Mouse (Mus musculus) midbrain, embryonic 15.5 days (tissue): ENCODE data around the gene Acbd6. TPM values are rescaled to one million over a fixed set of nuclear protein-coding genes. Genes with fewer than 3 reads are reported as not detected.

Experiments used
- ATAC-seq: fragments of 200-750 bp; cut with Nextera tagmentation; replicated peaks from 2 replicates; pipeline ENCODE4 v1.8.0; 2017; ENCODE audit warnings: moderate TSS enrichment
- H3K27ac ChIP-seq: fragments of 300-500 bp; sonication (generic); 2 replicates; pipeline ENCODE4 v1.5.1; 2015; ENCODE audit warnings: mild to moderate bottlenecking, inconsistent platforms
- H3K27me3 ChIP-seq: fragments of 300-500 bp; sonication (generic); replicated peaks from 2 replicates; pipeline ENCODE4 v1.6.1; 2015; ENCODE audit warnings: inconsistent platforms
- H3K36me3 ChIP-seq: fragments of 300-500 bp; sonication (generic); replicated peaks from 2 replicates; pipeline ENCODE4 v1.6.1; 2015; ENCODE audit warnings: inconsistent platforms
- H3K4me1 ChIP-seq: fragments of 300-500 bp; sonication (generic); 2 replicates; pipeline ENCODE4 v1.6.1; 2015; ENCODE audit warnings: inconsistent platforms
- H3K4me2 ChIP-seq: fragments of 300-500 bp; sonication (generic); 2 replicates; pipeline ENCODE4 v1.6.1; 2015; ENCODE audit warnings: inconsistent platforms, mild to moderate bottlenecking, moderate library complexity
- H3K4me3 ChIP-seq: fragments of 300-500 bp; sonication (generic); 2 replicates; pipeline ENCODE4 v1.5.1; 2015; ENCODE audit warnings: mild to moderate bottlenecking, inconsistent platforms
- H3K9ac ChIP-seq: fragments of 300-500 bp; sonication (generic); 2 replicates; pipeline ENCODE4 v1.6.1; 2015; ENCODE audit warnings: mild to moderate bottlenecking, inconsistent platforms
- H3K9me3 ChIP-seq: fragments of 300-500 bp; sonication (generic); 2 replicates; pipeline ENCODE4 v1.6.1; 2016; ENCODE audit warnings: inconsistent platforms
- WGBS: fragments of 180-500 bp; shearing (Covaris S2); methylation state at CpG from one replicate; pipeline ENCODE4 v1.1.7; 2015; ENCODE audit warnings: mixed read lengths; 5-methylcytosine and 5-hydroxymethylcytosine counted together
- polyA plus RNA-seq: library from polyadenylated mRNA; unstranded; fragments of >200 nt; fragmentation: Nextera tagmentation; extraction: Ambion mirVana; gene quantifications from 2 replicates; pipeline ENCODE4 v1.2.1, GENCODE M21; 2015

Acbd6 gene
- polyA plus RNA-seq, 1 experiment from 2014 or later = 93.8 TPM

DNA sequence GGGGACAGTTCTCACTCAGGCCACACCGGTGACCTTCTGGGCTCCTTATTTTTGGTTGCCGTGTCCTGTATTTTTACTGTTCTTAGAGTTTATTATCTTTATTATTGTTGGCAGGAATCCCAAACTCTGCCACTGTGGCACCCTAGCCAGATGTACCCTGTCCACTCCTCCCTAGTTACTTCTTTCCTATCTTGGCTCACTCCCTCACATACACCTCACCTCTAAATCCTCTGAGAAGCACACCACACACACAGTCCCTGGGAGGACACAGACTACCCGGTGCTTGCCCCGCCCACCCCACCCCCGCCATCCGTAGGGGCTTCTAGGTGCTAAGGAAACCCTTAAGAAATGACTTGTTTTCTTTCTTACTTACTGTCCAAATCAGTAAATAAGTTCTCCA lies 117.7 kb downstream of the Acbd6 start:
- WGBS = 96% methylated on average over 6 of the region's 6 CpGs

DNA sequence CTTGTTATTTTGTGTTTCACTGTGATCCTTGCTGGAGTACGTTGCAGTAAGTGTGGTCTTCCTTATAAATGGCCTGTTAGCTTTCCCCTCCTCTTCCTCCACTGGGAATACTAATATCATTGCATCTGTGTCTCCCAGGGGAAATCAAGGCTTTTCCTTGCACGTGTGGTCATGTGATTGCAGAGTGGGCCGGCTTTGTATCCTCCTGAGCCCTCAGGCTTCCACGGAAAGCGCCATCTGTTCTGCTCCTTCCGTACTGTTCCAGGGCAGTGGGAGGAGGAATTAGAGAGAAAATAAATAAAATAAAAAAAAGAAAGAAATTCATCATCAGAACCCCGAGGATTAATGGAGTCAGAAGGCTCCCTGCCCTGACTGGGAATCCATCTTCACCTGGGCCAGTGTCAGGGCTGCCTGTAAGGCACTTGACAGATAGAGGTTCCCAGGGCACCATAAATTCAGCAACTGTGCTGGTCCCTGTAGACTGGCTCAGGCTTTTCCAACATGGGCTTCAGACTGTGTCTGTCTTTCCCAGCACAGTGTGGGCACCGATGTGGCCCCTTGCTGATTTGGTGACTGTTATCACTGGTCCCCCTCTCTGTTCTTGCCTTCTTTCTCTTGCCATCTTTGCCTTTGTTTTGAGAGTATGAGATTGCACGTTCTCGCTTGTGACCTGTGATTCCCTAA lies 123.3 kb downstream of the Acbd6 start:
- Histone ChIP-seq H3K27ac (no peak overlapping the region), H3K27me3 (no peaks in the 10 kb centered on the region), H3K4me1 (peaks cover 9% of the 10 kb centered on the region), H3K9me3 (no peaks in the 10 kb centered on the region), H3K36me3 (no peaks in the 10 kb centered on the region), H3K4me3 (no peak overlapping the region), H3K4me2 (no peak overlapping the region), H3K9ac (no peak overlapping the region)
- no peak; the same call in 1 of the 2 replicates for ATAC-seq
- 38% methylated on average over 10 of the region's 10 CpGs for WGBS

More for the DNA sequence above, 117.7 kb downstream of the Acbd6 start:
- Histone ChIP-seq H3K9ac (no peak overlapping the region), H3K4me3 (no peak overlapping the region), H3K27ac (no peak overlapping the region), H3K36me3 (no peaks in the 10 kb centered on the region), H3K4me2 (no peak overlapping the region), H3K27me3 (no peaks in the 10 kb centered on the region), H3K4me1 (no peaks in the 10 kb centered on the region), H3K9me3 (no peaks in the 10 kb centered on the region)
- ATAC-seq = no peak

DNA sequence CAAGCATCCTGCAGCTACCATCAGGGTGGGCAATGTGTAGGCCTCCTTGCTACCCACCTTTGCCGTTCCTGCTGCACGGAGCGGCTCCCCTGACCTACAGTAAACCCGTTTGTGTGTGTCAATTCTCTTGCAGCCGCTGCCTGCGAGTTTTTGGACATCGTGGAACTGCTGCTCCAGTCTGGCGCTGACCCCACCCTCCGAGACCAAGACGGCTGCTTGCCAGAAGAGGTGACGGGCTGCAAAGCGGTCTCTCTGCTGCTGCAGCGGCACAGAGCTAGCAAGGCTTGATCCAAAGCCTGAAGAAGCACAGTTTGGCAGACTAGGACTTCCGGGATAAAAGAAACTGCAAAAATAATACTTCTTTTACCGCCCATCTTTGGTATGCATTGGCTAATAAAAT lies 128.9 kb downstream of the Acbd6 start:
- no peaks in the 10 kb centered on the region for H3K27me3 ChIP-seq
- H3K9ac ChIP-seq = no peak overlapping the region
- no peak for ATAC-seq
- H3K4me3 ChIP-seq = no peak overlapping the region
- H3K9me3 ChIP-seq = no peaks in the 10 kb centered on the region
- H3K4me1 ChIP-seq = no peaks in the 10 kb centered on the region
- H3K36me3 ChIP-seq = no peaks in the 10 kb centered on the region
- H3K27ac ChIP-seq = no peak overlapping the region
- 81% methylated on average over 15 of the region's 15 CpGs for WGBS
- no peak overlapping the region for H3K4me2 ChIP-seq

DNA sequence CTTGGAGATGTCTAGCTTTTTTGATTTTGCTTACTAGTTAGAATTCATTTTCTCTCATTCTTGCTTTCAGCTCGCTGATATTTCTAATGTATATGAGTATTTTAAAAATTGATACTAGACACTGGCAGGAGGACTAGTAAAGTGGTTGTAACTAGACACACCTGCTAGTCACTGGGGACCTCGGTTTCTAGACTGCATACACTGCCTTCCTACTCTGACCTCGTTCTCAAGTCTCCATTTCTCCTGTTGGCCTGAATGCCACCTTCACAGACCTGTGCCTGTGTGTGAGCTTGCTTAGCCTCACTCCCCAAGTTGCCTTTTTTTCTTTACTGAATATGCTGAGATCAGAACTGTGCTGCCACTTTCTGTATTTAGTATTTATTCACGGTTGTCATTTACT lies 131.2 kb downstream of the Acbd6 start:
- Histone ChIP-seq H3K9ac (no peak overlapping the region), H3K4me1 (peaks cover 10% of the 10 kb centered on the region; the same call in 1 of the 2 replicates), H3K4me2 (no peak overlapping the region), H3K9me3 (no peaks in the 10 kb centered on the region), H3K27ac (no peak overlapping the region), H3K27me3 (no peaks in the 10 kb centered on the region), H3K4me3 (no peak overlapping the region), H3K36me3 (no peaks in the 10 kb centered on the region)
- no peak for ATAC-seq
- 75% methylated on average over 4 of the region's 4 CpGs for WGBS

DNA sequence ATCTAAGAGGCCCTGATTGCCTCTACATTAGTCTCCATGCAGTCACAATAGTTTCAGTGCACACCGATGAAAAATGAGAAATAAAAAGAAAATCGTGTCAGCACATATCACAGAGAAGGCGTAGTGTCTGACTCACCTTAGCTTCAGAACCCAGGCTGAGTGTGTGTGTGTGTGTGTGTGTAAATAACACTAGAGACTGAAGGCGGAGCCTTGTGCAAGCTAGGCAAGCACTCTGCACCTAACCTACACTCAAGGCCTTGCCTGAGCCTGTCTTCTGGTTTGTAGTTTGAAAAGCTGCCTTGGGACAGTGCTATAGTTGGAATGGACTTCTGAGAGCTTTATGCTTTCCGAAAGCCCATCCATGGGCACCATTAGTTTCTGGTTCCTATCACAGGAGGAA lies 131.6 kb downstream of the Acbd6 start:
- Histone ChIP-seq H3K9me3 (no peaks in the 10 kb centered on the region), H3K36me3 (no peaks in the 10 kb centered on the region), H3K4me1 (peaks cover 10% of the 10 kb centered on the region; the same call in 1 of the 2 replicates), H3K27me3 (no peaks in the 10 kb centered on the region), H3K27ac (no peak overlapping the region), H3K4me2 (no peak overlapping the region), H3K9ac (no peak overlapping the region), H3K4me3 (no peak overlapping the region)
- ATAC-seq = no peak
- WGBS = 74% methylated on average over 5 of the region's 5 CpGs

DNA sequence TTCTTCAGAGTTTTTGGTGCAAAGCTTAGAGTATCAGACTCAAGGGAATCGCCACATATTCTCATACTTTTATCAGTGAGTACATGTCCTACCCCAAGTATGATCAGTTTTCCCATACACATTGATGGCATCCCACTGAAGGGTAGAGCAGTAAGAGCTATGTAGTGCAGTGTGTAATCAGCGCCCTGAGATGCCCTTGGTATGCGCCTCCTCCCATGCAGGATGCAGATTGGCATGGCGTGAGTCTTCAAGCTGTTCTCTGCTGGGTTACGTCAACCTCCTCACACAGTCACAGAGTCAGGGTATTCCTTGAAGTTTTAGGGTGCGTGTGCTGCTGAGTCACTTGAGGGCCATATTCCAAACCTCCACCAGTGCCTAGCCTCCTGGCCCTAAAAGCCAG lies 134.3 kb downstream of the Acbd6 start:
- Histone ChIP-seq H3K9ac (no peak overlapping the region), H3K27me3 (no peaks in the 10 kb centered on the region), H3K36me3 (no peaks in the 10 kb centered on the region), H3K4me3 (no peak overlapping the region), H3K4me1 (peaks cover 10% of the 10 kb centered on the region; the same call in 1 of the 2 replicates), H3K9me3 (no peaks in the 10 kb centered on the region), H3K27ac (no peak overlapping the region), H3K4me2 (no peak overlapping the region)
- 93% methylated on average over 6 of the region's 6 CpGs for WGBS
- ATAC-seq = no peak

DNA sequence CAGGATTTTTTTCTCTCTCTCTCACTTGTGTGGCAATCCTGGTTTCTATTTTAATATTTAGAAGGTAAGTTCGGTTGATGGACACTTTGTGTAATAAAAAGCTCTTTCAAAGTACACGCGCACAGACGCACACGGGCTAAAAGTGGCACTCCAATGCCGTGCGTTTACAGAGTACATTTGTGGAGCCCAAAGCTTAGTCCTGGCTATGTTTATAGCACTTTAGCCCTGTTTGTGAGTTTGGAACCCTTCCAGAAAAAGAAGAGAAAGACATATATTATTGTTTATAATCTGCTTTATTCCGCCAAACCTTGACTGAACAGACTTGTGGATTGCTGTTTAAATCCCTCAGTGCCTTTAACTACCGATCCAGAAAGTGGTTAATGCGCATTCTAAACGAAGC lies 135.1 kb downstream of the Acbd6 start:
- Histone ChIP-seq H3K27me3 (no peaks in the 10 kb centered on the region), H3K4me3 (no peak overlapping the region), H3K36me3 (no peaks in the 10 kb centered on the region), H3K9ac (no peak overlapping the region), H3K4me1 (peaks cover 10% of the 10 kb centered on the region; the same call in 1 of the 2 replicates), H3K9me3 (no peaks in the 10 kb centered on the region), H3K4me2 (no peak overlapping the region), H3K27ac (no peak overlapping the region)
- 48% methylated on average over 11 of the region's 11 CpGs for WGBS
- no peak for ATAC-seq

DNA sequence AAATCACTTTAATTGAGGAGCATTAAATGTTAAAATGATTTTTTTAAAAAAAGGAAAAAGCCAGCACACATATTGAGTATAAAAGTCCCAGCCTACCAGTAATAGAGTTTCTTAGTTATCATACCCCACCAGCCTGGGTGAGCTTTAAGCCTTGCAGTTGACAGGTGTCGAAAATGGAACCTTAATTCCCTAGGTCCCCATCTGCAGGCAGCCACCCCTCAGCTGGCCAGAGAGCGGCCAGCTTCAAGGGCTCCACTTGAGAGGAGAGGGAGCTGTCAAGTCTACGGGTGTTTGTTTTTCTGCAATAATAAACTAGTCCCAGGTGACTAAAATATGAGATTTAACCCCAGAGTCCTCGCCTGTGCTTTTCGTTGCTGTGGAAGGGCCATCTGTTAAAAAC lies 135.5 kb downstream of the Acbd6 start:
- peaks cover 10% of the 10 kb centered on the region; the same call in 1 of the 2 replicates for H3K4me1 ChIP-seq
- H3K27ac ChIP-seq = no peak overlapping the region
- 36% methylated on average over 5 of the region's 5 CpGs for WGBS
- no peak overlapping the region for H3K9ac ChIP-seq
- no peak overlapping the region for H3K4me2 ChIP-seq
- H3K9me3 ChIP-seq = no peaks in the 10 kb centered on the region
- H3K27me3 ChIP-seq = no peaks in the 10 kb centered on the region
- H3K4me3 ChIP-seq = no peak overlapping the region
- no peak; the same call in 1 of the 2 replicates for ATAC-seq
- H3K36me3 ChIP-seq = no peaks in the 10 kb centered on the region

DNA sequence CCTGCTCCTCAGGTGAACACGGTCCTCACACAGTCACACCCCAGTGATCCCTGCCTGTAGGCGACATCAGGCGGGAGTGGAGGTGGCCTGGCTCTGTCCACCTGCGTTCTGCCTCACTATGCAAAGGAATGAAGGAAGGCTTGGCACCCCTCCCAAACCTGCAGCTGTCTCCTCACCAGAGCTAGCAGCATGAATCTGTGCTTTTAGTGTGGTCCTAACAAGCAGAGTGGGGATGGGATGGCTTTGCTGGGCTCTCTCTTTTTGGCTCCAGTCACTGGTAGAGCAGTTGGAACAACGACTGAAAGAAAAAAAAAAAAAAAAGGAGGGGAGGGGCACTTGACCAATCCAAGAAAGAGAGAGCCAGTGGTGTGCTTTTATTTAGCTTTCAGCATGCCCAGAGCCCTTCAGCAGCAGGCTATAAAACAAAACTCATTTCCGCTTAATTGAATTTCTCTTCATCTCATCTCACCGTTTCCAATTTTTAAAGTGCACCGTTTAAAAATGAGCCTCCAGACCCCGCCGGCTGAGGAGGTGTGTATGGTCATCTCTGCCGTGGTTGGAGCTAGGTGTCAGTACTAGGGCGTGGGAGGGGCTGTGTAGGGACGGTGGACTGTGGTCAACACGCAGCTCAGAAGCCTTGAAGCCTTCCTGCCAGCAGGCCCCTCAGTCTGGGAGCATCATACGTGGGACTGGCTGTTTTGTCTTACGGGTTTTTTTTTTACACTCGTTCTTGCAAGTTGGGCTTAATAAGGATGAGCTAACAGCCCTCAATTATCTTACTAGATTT lies 140.6 kb downstream of the Acbd6 start:
- H3K4me3 ChIP-seq = no peak overlapping the region
- H3K27me3 ChIP-seq = no peaks in the 10 kb centered on the region
- no peaks in the 10 kb centered on the region for H3K4me1 ChIP-seq
- no peaks in the 10 kb centered on the region for H3K36me3 ChIP-seq
- no peaks in the 10 kb centered on the region for H3K9me3 ChIP-seq
- WGBS = 54% methylated on average over 17 of the region's 17 CpGs
- H3K9ac ChIP-seq = no peak overlapping the region
- no peak; the same call in 1 of the 2 replicates for ATAC-seq
- no peak overlapping the region for H3K27ac ChIP-seq
- no peak overlapping the region for H3K4me2 ChIP-seq

DNA sequence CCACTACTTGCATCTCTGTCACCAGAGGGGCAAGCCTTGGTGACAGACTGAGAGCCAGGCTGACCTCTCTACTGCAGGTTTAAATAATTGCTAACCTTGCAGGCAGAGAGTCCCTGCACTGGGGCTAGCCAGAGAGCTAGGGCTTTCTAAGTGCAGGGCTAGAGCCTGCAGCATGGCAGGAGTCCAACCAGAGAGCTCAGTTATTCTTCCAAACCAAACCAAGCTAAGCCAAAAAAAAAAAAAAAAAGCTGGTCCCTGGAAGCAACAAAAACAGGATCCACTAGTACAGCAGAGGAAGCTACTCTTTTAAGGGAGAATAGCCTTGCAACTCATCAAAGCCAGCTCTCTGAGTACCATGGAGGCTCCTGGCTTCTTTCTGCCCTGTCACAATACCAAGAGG lies 143.0 kb downstream of the Acbd6 start:
- ATAC-seq = no peak
- no peak overlapping the region for H3K4me3 ChIP-seq
- H3K9ac ChIP-seq = no peak overlapping the region
- H3K9me3 ChIP-seq = no peaks in the 10 kb centered on the region
- no peak overlapping the region for H3K4me2 ChIP-seq
- no peaks in the 10 kb centered on the region for H3K36me3 ChIP-seq
- no peak overlapping the region for H3K27ac ChIP-seq
- no peaks in the 10 kb centered on the region for H3K4me1 ChIP-seq
- no peaks in the 10 kb centered on the region for H3K27me3 ChIP-seq

DNA sequence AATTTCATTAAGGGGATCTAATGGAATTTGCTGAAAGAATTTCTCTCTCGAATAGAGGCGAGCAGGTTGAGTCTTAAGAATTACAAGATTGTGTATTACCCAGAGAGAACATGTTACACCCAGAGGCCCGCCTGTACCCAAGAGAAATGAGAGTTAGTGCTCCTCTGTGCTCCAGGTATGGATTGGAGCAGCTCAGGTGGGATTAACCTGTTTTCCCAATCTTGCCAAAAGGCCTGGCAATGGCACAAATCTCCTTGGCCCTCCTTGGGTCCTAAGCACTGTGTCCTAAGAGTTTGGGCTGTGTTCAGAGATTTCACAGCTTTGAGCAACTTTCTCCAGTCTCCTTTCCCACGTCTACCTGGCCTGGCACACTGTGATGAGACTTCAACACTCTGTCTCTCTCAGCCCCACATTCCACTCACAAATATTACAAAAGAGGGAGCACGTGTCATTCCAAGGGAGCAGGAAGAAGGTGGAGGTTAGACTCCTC lies 145.3 kb downstream of the Acbd6 start:
- WGBS = 86% methylated on average over 5 of the region's 5 CpGs
- no peak for ATAC-seq

DNA sequence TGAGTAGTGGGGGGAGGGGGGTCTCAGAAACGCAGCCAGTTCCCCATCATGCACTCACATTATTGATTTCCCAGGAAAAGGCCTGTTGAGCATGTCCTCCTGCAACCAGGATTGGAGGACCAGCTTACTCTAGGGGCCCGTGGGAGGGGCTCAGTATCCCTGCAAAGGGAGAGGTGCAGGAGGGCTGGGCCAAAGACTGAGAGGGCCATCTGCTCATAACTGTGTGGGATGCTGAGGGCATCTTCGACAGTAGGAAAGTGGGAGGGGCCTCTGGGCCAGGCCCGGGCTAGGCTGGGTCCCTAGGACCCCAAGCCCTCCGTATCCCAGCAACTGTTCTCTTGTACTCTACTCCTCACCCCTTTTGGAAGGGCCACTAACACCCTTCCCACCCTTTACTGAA lies 146.3 kb downstream of the Acbd6 start:
- 48% methylated on average over 5 of the region's 5 CpGs for WGBS
- Histone ChIP-seq H3K4me3 (no peak overlapping the region), H3K4me2 (no peak overlapping the region), H3K9ac (no peak overlapping the region), H3K27ac (no peak overlapping the region), H3K9me3 (no peaks in the 10 kb centered on the region), H3K27me3 (no peaks in the 10 kb centered on the region), H3K4me1 (no peaks in the 10 kb centered on the region), H3K36me3 (no peaks in the 10 kb centered on the region)
- no peak for ATAC-seq

More for the DNA sequence above, 145.3 kb downstream of the Acbd6 start:
- H3K9me3 ChIP-seq = no peaks in the 10 kb centered on the region
- no peak overlapping the region for H3K27ac ChIP-seq
- H3K9ac ChIP-seq = no peak overlapping the region
- no peak overlapping the region for H3K4me3 ChIP-seq
- no peaks in the 10 kb centered on the region for H3K36me3 ChIP-seq
- H3K4me2 ChIP-seq = no peak overlapping the region
- no peaks in the 10 kb centered on the region for H3K4me1 ChIP-seq
- no peaks in the 10 kb centered on the region for H3K27me3 ChIP-seq
